Mouse (Mus musculus): Measurements from ENCODE around the gene Dnajc22. TPM values are rescaled to one million over a fixed set of nuclear protein-coding genes. Genes with fewer than 3 reads are reported as not detected.
A peak's percentile ranks its signal among the peaks of the same experiment; 100 is the strongest.

Dnajc22 gene
- polyA plus RNA-seq, 1 experiment from 2014 or later, result 16.9 TPM

DNA sequence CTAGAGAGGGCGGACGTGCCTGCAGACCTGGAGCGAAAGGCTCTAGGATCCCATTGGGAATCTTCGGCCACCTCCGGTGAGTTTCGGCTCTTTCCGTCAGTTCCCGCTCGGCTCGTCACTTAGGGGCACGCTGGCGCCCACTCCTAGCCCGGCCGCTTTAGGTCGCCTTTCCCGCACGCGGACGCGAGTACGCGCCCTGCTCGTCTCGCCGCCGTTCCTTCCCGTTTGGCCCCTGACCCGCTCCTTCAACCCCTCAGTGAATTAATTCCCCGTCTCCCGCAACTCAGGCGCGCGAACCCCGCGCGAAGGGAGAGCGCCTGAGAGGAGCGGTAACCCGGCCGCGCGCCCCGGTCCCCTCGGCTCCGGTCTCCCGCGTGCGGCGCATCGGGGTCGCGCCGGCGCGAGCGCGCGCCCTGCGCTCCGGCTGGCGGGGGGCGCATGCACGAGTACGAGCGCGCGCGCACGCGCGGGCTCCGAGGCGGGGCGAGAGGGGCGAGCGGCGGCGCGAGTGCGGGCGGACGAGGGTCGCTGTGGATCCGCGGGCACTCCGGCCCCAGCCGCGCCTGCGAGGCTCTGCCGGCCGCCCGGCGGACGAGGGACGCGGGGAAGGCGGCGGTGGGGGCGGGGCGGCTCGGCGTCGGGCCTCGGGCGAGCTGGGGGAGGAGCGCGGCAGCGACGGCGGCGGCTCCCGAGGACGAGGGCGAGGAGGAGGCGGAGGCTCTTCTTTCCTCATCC lies 33.3 kb downstream of the Dnajc22 start:
- Histone ChIP-seq H3K36me3 (no peaks in the 10 kb centered on the region), H3K9ac (peak overlapping the region; percentile 82), H3K4me2 (peak overlapping the region; percentile 87), H3K27ac (peak overlapping the region; percentile 79), H3K27me3 (replicated peaks) (peaks cover 7% of the 10 kb centered on the region), H3K4me3 (peak overlapping the region; percentile 80), H3K4me1 (peaks cover 54% of the 10 kb centered on the region), H3K9me3 (replicated peaks) (no peaks in the 10 kb centered on the region)
- WGBS (ENCODE audit: insufficient replicate concordance), result under 1% methylated on average over 109 of the region's 115 CpGs
- ATAC-seq, result peak; percentile 66

- peak overlapping the region; percentile 87 for H3K4me2 ChIP-seq
- peaks cover 52% of the 10 kb centered on the region for H3K4me1 ChIP-seq
- no peaks in the 10 kb centered on the region for H3K36me3 ChIP-seq
- H3K27me3 ChIP-seq (replicated peaks), result peaks cover 5% of the 10 kb centered on the region; the same call in 1 of the 2 replicates
- H3K9me3 ChIP-seq (replicated peaks), result no peaks in the 10 kb centered on the region
- H3K4me3 ChIP-seq, result peak overlapping the region; percentile 80
- ATAC-seq, result 0 out of 2 replicates have a peak, but pooled peaks have one; percentile 45
- H3K9ac ChIP-seq, result peak overlapping the region; percentile 82
- H3K27ac ChIP-seq, result peak overlapping the region; percentile 79
- WGBS (ENCODE audit: insufficient replicate concordance), result under 1% methylated on average over 35 of the region's 35 CpGs
Measured at GRCm38 (mm10) chr15:99126816-99127365, 33.9 kb downstream of the Dnajc22 start.

GRCm38 (mm10) chr15:99127851-99128522 lies 35.0 kb downstream of the Dnajc22 start:
- H3K4me1 ChIP-seq, result peaks cover 52% of the 10 kb centered on the region
- 0 out of 2 replicates have a peak, but pooled peaks cover under 1% of the 10 kb centered on the region for H3K36me3 ChIP-seq
- no peak for ATAC-seq
- no peak overlapping the region for H3K9ac ChIP-seq
- peaks cover 5% of the 10 kb centered on the region; the same call in 1 of the 2 replicates for H3K27me3 ChIP-seq (replicated peaks)
- no peaks in the 10 kb centered on the region for H3K9me3 ChIP-seq (replicated peaks)
- peak overlapping the region; percentile 80; the same call in 1 of the 2 replicates for H3K4me3 ChIP-seq
- WGBS (ENCODE audit: insufficient replicate concordance), result 43% methylated on average over 6 of the region's 6 CpGs
- H3K27ac ChIP-seq, result no peak overlapping the region
- peak overlapping the region; percentile 87 for H3K4me2 ChIP-seq

DNA sequence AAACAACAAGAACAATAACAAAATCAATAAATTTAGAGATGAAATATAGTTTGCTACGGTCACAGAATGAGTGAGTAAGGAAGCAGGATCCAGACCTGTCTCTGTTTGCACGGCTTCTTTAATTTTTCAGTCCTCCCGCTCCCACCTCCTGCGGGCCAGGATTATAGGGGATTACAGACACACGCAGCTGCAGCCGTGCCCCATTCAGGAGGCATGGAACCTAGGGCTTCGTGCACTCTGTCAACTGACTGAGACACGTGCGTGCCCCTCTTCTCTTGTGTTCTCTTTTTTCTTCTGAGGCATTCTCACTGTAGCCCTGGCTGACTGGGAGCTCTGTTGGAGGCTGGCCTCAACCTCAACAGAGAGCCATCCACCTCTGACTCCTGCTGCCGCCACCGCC lies 36.5 kb downstream of the Dnajc22 start:
- peaks cover 45% of the 10 kb centered on the region for H3K4me1 ChIP-seq
- peaks cover 5% of the 10 kb centered on the region; the same call in 1 of the 2 replicates for H3K27me3 ChIP-seq (replicated peaks)
- no peak overlapping the region for H3K4me3 ChIP-seq
- H3K9me3 ChIP-seq (replicated peaks), result no peaks in the 10 kb centered on the region
- WGBS (ENCODE audit: insufficient replicate concordance), result 82% methylated on average over 11 of the region's 11 CpGs
- H3K36me3 ChIP-seq, result 0 out of 2 replicates have a peak, but pooled peaks cover 8% of the 10 kb centered on the region
- no peak overlapping the region for H3K9ac ChIP-seq
- no peak for ATAC-seq
- no peak overlapping the region for H3K4me2 ChIP-seq
- H3K27ac ChIP-seq, result no peak overlapping the region

DNA sequence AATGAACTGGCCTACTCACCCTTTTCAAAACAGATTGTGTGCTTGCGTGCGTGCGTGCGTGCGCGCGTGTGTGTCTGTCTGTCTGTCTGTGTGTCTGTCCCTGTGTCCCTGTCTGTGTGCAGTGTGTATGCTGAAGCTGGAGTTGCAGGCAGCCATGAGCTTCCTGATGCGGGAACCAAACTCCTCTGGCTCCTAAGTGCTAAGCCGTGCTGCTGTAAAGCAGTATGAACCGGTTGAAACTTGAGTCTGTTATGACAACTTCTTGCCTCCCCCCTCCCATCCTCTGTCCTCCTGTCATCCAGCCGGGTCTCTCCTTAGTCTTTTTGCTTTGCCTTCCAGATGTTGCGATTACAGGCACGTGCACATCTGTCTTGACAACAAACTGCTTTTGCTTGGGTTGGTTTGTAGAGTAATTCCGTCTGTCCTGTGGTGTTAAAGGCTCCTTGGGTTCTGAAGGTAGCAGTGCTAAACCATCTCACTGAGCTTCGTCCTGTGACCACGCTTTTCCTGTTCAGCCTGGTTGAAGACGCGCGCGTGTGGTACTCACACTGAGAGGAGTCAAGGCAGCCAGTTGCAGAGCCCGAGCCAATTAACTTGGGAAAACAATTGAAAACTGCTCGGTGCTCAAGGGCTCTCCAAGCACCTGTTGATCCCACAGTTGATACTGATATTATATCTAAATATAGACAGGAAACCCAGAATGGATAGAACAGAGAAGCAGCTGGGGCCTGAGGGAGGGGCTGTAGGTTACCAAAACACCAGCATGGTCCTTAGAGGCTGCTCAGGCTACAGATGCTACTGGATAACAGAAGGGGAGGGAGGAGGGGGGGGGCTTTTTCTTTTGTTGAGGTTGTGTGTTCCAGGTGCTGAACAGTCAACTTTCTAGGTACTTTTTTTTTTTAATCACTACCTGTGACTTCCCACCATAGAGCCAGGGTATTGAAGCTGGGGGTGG lies 37.3 kb downstream of the Dnajc22 start:
- Histone ChIP-seq H3K27me3 (replicated peaks) (peaks cover 5% of the 10 kb centered on the region; the same call in 1 of the 2 replicates), H3K4me1 (peaks cover 45% of the 10 kb centered on the region), H3K9me3 (replicated peaks) (no peaks in the 10 kb centered on the region), H3K4me2 (no peak overlapping the region), H3K27ac (no peak overlapping the region), H3K36me3 (0 out of 2 replicates have a peak, but pooled peaks cover 8% of the 10 kb centered on the region), H3K9ac (no peak overlapping the region; the same call in 1 of the 2 replicates), H3K4me3 (no peak overlapping the region)
- no peak for ATAC-seq
- WGBS (ENCODE audit: insufficient replicate concordance), result 60% methylated on average over 22 of the region's 22 CpGs

DNA sequence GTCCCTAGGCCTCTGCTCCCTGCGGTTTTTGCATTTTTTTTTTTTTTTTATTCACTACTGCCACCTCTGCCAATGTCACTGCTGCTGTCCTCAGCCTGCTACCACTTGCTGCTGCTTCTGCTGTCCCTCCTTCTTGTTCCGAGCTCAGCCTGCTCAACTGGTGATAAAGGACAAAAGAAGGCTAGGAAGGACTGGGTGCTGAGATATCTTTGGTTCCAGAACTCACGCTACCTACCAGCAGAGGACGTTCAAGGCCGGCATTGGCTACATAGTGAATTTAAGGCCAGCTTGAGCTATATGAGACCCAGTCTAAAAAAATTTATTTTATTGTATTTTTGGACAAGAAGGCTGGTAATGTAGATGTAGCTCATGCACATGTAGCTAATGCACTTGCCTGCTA lies 45.4 kb downstream of the Dnajc22 start:
- H3K9ac ChIP-seq, result peak overlapping the region; percentile 53
- no peaks in the 10 kb centered on the region for H3K27me3 ChIP-seq (replicated peaks)
- peaks cover 28% of the 10 kb centered on the region for H3K4me1 ChIP-seq
- peak overlapping the region; percentile 49 for H3K4me2 ChIP-seq
- peak overlapping the region; percentile 72 for H3K27ac ChIP-seq
- H3K36me3 ChIP-seq, result peaks cover 18% of the 10 kb centered on the region
- peak; percentile 90 for ATAC-seq
- H3K9me3 ChIP-seq (replicated peaks), result 0 out of 2 replicates have a peak, but pooled peaks cover 5% of the 10 kb centered on the region
- 30% methylated on average over 5 of the region's 5 CpGs for WGBS (ENCODE audit: insufficient replicate concordance)
- H3K4me3 ChIP-seq, result no peak overlapping the region

DNA sequence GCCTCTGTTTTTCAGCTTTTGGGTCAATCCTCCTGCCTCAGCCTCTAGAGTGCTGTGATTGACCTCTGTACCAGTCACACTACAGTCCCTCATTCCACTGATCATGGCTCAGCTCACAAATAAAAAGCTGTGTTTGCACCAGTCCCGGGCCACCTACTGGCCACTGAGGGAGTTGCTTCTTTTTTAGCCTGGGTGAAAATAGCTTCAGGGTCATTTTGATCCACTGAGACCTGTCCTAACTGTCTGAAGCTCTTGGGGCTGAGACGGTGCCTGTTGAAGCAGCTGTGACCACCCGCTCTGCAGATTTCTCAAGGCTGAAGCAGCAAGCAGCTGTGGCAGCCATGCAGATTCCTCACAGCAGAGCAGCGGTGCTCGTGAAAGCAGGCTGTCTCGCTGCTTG lies 46.7 kb downstream of the Dnajc22 start:
- Histone ChIP-seq H3K27me3 (replicated peaks) (no peaks in the 10 kb centered on the region), H3K4me1 (peaks cover 28% of the 10 kb centered on the region), H3K9me3 (replicated peaks) (0 out of 2 replicates have a peak, but pooled peaks cover 5% of the 10 kb centered on the region), H3K9ac (no peak overlapping the region), H3K36me3 (peaks cover 14% of the 10 kb centered on the region), H3K4me3 (no peak overlapping the region), H3K4me2 (no peak overlapping the region), H3K27ac (no peak overlapping the region)
- no peak for ATAC-seq
- 57% methylated on average over 6 of the region's 6 CpGs for WGBS (ENCODE audit: insufficient replicate concordance)

DNA sequence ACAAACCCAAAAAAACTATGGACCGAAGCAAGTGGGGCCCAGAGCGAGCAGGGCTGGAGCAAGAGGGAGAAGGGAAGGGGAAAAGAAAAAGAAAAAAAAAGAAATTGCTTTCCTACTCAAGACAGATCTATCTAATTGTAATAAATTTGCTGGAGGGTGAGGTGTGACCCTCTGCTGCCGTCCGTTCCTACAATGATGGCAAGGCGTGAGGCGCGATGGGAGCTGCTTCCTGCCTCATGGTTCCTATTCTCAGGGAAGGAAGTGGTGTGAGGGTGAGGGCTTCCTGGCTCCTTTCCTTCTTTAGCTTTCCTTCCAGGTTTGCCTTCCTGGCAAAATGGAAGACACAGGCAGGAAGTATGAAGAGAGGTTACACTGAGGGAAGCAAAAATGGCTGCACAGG lies 57.5 kb downstream of the Dnajc22 start:
- no peak overlapping the region for H3K27ac ChIP-seq
- H3K4me3 ChIP-seq, result no peak overlapping the region
- no peaks in the 10 kb centered on the region for H3K9me3 ChIP-seq (replicated peaks)
- WGBS (ENCODE audit: insufficient replicate concordance), result 80% methylated on average over 7 of the region's 7 CpGs
- H3K4me1 ChIP-seq, result 0 out of 2 replicates have a peak, but pooled peaks cover 5% of the 10 kb centered on the region
- H3K27me3 ChIP-seq (replicated peaks), result no peaks in the 10 kb centered on the region
- no peak overlapping the region for H3K9ac ChIP-seq
- peaks cover 71% of the 10 kb centered on the region for H3K36me3 ChIP-seq
- no peak for ATAC-seq
- no peak overlapping the region for H3K4me2 ChIP-seq

GRCm38 (mm10) chr15:99151324-99151723 lies 58.4 kb downstream of the Dnajc22 start:
- WGBS (ENCODE audit: insufficient replicate concordance), result 68% methylated on average over 8 of the region's 8 CpGs
- no peak overlapping the region for H3K4me3 ChIP-seq
- no peak overlapping the region for H3K4me2 ChIP-seq
- no peaks in the 10 kb centered on the region for H3K9me3 ChIP-seq (replicated peaks)
- ATAC-seq, result no peak
- H3K4me1 ChIP-seq, result 0 out of 2 replicates have a peak, but pooled peaks cover 5% of the 10 kb centered on the region
- H3K27me3 ChIP-seq (replicated peaks), result no peaks in the 10 kb centered on the region
- H3K36me3 ChIP-seq, result peaks cover 63% of the 10 kb centered on the region
- H3K27ac ChIP-seq, result no peak overlapping the region
- no peak overlapping the region for H3K9ac ChIP-seq

GRCm38 (mm10) chr15:99153466-99153865 lies 60.5 kb downstream of the Dnajc22 start:
- H3K27ac ChIP-seq, result no peak overlapping the region
- no peak overlapping the region for H3K4me2 ChIP-seq
- H3K36me3 ChIP-seq, result peaks cover 44% of the 10 kb centered on the region
- no peak for ATAC-seq
- 81% methylated on average over 8 of the region's 8 CpGs for whole genome bisulfite sequencing (ENCODE audit: insufficient replicate concordance)
- H3K4me1 ChIP-seq, result 0 out of 2 replicates have a peak, but pooled peaks cover 5% of the 10 kb centered on the region
- H3K4me3 ChIP-seq, result no peak overlapping the region
- H3K9me3 ChIP-seq (replicated peaks), result no peaks in the 10 kb centered on the region
- H3K9ac ChIP-seq, result no peak overlapping the region
- H3K27me3 ChIP-seq (replicated peaks), result no peaks in the 10 kb centered on the region
